Mouse (Mus musculus): ENCODE data around the gene Calm4.
"Not testable (repeated sequence)": the region's sequence is repeated elsewhere in the genome, so short reads cannot be mapped to it uniquely, and the experiment has no call there.

Calm4 gene

GRCm38 (mm10) chr13:3837312-3837807, at the start of gene Calm4:
Gene Calm4, plus strand, starts transcription at chr13:3837757.
- not testable (repeated sequence) for DNase-seq (ENCODE audit: low read depth in 1 of 2, low spot score in 2 of 2)

GRCm38 (mm10) chr13:3788588-3788987, 49.0 kb upstream of the Calm4 start:
- DNase-seq (ENCODE audit: low read depth in 1 of 2, low spot score in 2 of 2), result no peak

GRCm38 (mm10) chr13:3789531-3789930, 48.0 kb upstream of the Calm4 start:
- no peak for DNase-seq (ENCODE audit: low read depth in 1 of 2, low spot score in 2 of 2)

- no peak for DNase-seq (ENCODE audit: low read depth in 1 of 2, low spot score in 2 of 2)
Measured at GRCm38 (mm10) chr13:3796649-3797048, 40.9 kb upstream of the Calm4 start.

- no peak for DNase-seq (ENCODE audit: low read depth in 1 of 2, low spot score in 2 of 2)
Measured at GRCm38 (mm10) chr13:3798751-3799150, 38.8 kb upstream of the Calm4 start.

- no peak for DNase-seq (ENCODE audit: low read depth in 1 of 2, low spot score in 2 of 2)
Measured at GRCm38 (mm10) chr13:3799386-3799785, 38.2 kb upstream of the Calm4 start.

GRCm38 (mm10) chr13:3804186-3804585, 33.4 kb upstream of the Calm4 start, which contains the start of gene Calml3:
Gene Calml3, minus strand, starts transcription at chr13:3804316.
- no peak for DNase-seq (ENCODE audit: low read depth in 1 of 2, low spot score in 2 of 2)

GRCm38 (mm10) chr13:3805132-3805531, 32.4 kb upstream of the Calm4 start:
- no peak for DNase-seq (ENCODE audit: low read depth in 1 of 2, low spot score in 2 of 2)

- DNase-seq (ENCODE audit: low read depth in 1 of 2, low spot score in 2 of 2), result no peak
Measured at GRCm38 (mm10) chr13:3805638-3806037, 31.9 kb upstream of the Calm4 start.

- DNase-seq (ENCODE audit: low read depth in 1 of 2, low spot score in 2 of 2), result no peak
Measured at GRCm38 (mm10) chr13:3807131-3807827, 30.3 kb upstream of the Calm4 start.

- DNase-seq (ENCODE audit: low read depth in 1 of 2, low spot score in 2 of 2), result no peak
Measured at GRCm38 (mm10) chr13:3818012-3818739, 19.4 kb upstream of the Calm4 start.

GRCm38 (mm10) chr13:3818740-3819076, 18.8 kb upstream of the Calm4 start:
- no peak for DNase-seq (ENCODE audit: low read depth in 1 of 2, low spot score in 2 of 2)

- peak in 1 of 2 experiments; percentile 18 for DNase-seq (ENCODE audit: low read depth in 1 of 2, low spot score in 2 of 2)
Measured at GRCm38 (mm10) chr13:3822105-3822504, 15.5 kb upstream of the Calm4 start.

GRCm38 (mm10) chr13:3825726-3826125, 11.8 kb upstream of the Calm4 start:
- no peak for DNase-seq (ENCODE audit: low read depth in 1 of 2, low spot score in 2 of 2)

- no peak for DNase-seq (ENCODE audit: low read depth in 1 of 2, low spot score in 2 of 2)
Measured at GRCm38 (mm10) chr13:3831546-3831945, 6.0 kb upstream of the Calm4 start.

- no peak for DNase-seq (ENCODE audit: low read depth in 1 of 2, low spot score in 2 of 2)
Measured at GRCm38 (mm10) chr13:3831994-3832393, 5.6 kb upstream of the Calm4 start.

GRCm38 (mm10) chr13:3832450-3832849, 5.1 kb upstream of the Calm4 start:
- no peak for DNase-seq (ENCODE audit: low read depth in 1 of 2, low spot score in 2 of 2)

GRCm38 (mm10) chr13:3833644-3834043, 3.9 kb upstream of the Calm4 start:
- not testable (repeated sequence) for DNase-seq (ENCODE audit: low read depth in 1 of 2, low spot score in 2 of 2)

GRCm38 (mm10) chr13:3840662-3841061, 3.1 kb downstream of the Calm4 start:
- not testable (repeated sequence) for DNase-seq (ENCODE audit: low read depth in 1 of 2, low spot score in 2 of 2)

GRCm38 (mm10) chr13:3850330-3850729, 12.8 kb downstream of the Calm4 start:
- no peak for DNase-seq (ENCODE audit: low read depth in 1 of 2, low spot score in 2 of 2)

GRCm38 (mm10) chr13:3853648-3854333, 16.2 kb downstream of the Calm4 start, which contains the start of gene Calm5:
Gene Calm5, plus strand, starts transcription at chr13:3854173.
- DNase-seq (ENCODE audit: low read depth in 1 of 2, low spot score in 2 of 2), result not testable (repeated sequence)

GRCm38 (mm10) chr13:3854856-3855255, 17.3 kb downstream of the Calm4 start:
- no peak for DNase-seq (ENCODE audit: low read depth in 1 of 2, low spot score in 2 of 2)

Measured in monocyte, adult 2 months (primary cell).